Mouse (Mus musculus): ENCODE measurements at regions not wholly inside any gene's neighbourhood (a gene's known extent, or its start where the extent isn't known, plus 50 kb on each side); places are given as distances from the start of the nearest gene placed in this dataset.

DNA sequence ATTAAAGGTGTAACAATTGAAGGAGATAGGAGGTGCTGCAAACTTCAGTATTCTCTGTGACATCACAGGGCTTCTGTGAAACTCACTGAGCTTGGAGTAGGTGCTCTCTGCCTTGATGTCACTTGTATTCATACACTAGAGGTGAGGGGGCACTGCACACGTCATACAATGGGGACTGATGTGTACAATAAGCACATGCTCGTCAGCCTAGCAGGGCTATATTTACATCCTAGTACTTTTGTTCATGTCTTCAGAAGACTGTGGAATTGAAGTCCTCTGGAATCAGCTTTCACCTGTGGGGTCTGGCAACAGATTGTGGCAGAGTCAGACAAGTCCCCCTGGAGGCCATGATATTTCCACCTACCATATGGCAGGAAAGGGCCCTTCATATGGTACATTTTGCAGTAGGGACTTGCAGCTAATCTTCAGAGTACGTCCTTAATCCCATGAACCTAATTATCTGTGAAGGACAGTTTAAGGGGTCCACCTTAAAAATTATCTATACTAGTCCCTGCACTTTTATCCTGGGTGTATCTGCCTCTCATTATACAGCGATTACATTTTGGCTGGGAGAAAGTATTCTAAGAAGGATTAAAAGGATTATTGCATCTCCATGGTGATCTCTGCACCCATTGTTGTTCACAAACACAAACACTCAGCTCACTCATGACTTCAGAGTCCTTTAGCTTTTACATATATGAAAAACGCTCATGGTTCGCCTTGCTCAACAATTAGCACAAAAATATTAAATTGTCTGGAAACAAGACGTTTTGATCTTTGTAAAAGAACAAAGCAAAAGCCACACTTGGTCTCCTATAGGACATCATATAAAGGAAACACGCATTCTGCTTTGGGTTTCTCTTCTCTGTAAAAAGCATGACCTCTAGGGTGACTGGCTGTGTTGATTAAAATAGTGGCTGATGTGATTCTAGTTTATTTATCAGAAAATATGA is 324.1 kb upstream of the Itga1 start:
- no peak for DNase-seq

DNA sequence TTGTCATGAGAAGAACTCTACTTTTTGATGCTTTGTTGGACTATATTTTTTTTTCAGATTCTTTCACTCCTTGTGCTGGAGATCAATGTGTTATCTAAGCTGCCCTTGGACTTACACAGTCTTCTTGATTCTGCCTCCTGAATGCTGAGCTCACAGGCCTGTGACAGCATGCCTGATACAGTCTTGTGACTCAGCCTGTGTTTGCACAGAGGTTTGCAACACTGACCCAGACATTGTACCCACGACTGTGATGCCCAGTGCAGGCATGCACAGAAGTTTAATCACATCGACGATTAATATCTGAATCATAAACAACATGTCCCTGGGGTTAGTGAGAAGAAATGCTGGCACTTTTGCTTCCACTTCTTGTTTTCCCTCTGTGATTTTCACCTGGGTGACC is 322.0 kb upstream of the Itga1 start:
- DNase-seq = no peak

DNA sequence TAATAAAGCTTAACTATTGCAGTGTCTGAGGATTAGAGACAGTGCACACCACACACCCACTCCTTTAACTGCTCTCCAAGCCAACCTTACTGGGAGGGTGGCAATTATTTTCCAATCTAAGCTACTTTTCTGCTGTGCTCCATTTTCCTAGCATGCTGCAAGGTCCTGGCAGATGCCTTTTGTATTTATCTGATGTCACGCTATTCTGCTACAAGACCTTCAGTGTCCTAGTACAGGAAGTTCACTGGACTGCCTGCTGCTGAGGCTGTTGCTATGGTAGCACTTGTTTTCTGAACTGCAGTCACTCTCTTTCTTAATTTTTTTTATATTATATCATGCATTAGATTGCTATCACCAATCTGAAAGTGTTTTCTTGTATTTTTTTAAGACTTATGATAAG is 319.7 kb upstream of the Itga1 start:
- peak; percentile 12 for DNase-seq

DNA sequence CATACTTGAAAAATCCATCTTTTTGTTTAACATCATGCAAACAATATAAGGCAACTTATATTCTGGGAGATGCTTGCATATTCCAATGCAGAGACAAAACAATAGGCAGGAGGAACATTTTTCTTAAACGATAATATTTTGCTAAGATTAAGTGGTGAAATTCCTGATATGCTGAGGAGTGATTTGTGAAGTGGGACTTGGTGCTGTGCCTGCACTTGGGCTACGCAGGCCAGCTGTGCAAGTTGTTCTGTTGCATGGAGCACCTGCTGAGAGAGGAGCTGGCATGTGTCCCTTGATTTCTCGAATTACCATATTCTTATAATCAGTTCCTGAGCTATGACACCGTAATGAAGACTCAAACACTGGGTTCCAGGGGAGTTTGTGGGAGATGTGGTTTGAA is 316.1 kb upstream of the Itga1 start:
- DNase-seq = no peak

DNA sequence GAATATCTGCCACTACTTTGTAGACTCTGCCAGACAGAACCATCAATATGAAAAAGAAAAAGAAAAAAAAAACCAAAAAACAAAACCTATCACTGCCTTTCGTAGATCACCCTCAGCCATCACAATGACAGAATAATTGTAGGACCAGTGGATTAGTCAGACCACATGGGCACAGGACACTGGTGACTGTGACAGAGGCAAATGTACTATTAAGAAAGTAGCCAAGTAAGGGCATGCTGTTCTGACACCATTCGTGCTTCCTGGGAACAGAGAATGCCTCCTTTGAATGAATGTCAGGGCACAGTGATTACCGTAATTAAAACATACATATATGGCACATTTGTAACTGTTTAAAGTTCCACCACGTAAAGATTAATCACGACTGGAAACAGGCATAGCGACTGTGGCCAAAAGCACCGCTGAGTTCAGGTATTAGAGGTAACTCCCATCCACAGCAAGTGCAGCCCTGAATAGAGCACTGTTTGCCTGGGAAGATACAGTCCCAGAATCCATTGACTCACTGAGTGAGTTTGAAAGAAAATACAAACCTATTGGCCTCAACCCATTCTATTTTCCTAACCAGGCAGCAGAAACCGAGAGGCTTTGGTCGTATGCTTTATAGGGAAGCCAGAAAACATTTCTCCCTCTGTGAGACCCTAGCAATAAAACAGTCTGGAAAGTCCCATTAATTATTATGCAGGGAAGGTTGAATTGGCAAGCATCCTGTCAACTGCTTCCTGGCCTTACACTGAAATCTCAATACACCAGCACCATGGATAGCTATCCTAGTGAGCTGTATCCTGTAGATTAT is 312.2 kb upstream of the Itga1 start:
- no peak for DNase-seq

DNA sequence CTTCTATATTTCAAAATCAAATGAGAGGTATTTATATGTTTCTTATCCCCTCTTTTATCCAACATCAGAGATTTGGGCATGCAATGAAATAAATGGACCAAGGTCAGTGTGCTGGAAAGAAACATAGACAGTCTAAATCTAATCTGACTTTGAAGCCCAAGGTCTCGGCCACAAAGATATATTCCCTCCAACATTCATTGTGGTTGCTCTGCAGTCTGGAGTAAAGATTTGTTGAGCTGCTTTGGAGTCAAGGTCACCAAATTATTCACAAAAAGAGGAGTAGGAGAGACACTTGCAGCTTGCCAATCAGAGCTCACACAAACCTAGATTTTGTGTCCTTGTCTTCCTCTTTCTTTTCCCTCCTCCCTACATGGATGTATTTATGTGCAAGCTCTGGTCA is 304.2 kb upstream of the Itga1 start:
- no peak for DNase-seq

DNA sequence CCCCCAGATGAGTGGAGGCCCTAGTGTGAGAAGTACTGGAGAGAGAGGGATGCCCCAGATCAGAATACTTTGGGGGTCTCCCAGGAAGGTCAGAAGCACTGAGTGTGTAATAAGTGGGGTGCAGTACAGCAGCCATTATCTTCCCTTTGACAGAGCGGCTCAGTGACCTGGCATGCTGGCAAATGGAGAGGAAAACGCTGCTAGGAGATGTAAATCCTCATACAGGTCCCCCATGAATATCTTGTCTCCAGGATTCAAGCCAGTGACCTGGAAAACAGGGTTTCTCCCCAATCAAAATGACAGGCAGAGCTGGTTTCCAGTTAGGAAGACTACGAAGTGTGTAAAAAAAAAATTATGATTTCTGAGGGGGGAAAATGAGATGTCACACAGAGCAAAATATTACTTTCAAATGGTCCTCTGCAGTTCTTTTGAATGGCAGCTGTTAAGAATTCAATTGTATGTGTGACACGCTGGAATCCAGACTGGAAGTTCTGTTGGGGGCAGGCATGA is 299.0 kb upstream of the Itga1 start:
- DNase-seq = no peak

DNA sequence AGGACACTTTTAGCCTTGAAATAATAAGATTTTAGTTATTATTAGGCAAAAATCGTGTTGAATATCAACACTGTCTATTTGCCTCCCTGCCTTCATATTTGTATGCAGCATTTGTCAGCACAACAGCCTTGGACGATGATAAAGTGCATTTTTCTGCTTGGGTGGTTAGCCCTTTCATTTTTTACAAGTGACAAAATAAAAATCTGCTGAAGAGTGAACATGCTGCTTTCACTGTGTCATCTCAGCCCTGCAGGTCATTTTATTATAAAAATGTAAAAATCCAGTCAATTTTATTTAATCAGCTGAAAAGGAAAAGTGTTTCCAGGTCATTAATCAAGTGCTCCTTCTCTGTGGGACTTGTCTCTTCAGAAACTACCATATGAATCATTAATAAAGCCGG is 277.9 kb upstream of the Itga1 start:
- DNase-seq = no peak

DNA sequence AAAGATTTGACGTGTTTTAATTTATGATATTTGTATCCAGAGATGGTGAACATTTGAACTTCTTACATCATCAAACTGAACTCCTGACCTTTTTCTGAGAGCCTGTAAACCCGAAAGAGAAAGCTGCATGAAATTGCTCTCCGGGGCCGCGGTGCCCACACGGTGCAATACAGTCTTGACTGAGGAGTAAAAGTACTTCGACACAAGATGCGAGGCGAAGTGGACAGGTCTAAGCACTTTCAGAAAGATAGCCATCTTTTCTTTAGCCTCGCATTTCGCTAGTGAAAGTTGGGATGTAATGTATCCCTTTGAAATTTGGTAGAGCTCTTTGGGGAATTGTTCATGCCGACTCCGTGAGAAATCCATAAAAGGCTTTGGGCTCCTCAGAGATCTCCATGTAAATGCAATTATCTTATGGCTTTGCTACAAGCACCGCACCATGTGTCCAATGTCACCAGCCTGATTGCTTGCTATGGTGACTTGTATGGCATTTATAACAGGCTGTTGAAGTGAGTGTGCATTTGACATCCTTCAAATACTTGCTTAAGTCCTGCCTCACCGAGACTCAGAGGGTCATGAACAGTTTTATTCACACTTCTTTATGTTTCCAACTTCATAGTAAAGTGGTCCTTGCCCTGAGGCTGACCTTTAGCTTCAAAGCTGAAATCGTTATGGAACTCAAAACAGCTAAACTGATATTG is 274.6 kb upstream of the Itga1 start:
- DNase-seq = peak; percentile 18

DNA sequence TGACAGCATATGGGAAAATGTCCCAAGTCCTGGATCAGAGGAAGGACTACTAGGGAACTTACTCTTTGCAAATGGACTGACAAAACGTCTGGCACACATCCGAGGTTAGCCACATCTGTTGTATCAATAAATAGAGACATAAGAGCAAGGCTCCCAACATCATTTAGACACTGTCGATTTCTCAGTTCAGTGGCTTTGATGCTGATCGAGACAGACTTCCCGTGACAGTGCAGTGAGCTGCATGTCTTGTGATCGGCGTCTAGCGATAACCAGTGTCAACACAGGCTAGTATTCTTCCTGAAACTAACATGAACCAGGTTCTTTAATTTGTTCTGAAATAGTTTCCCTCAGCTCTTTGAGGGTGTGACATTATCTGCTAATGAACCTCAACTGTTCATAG is 259.7 kb upstream of the Itga1 start:
- no peak for DNase-seq

DNA sequence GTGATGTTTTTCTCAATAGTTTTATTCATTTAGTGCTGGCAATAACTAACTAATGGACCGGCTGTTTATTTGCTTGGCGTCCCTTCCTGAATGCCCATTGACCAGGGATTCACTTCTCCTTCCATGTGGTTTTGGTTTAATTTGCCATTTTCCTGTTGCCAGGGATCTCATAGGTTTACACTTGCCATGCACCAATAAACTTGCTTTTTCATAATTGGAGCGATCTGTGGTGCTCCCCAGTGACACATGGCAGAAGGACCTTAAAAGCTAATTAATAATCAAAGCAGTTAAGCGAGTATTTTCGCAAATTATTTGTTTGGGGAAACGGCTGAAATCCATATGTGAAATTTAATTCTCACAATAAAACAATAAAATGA is 245.2 kb upstream of the Itga1 start:
- DNase-seq = no peak

DNA sequence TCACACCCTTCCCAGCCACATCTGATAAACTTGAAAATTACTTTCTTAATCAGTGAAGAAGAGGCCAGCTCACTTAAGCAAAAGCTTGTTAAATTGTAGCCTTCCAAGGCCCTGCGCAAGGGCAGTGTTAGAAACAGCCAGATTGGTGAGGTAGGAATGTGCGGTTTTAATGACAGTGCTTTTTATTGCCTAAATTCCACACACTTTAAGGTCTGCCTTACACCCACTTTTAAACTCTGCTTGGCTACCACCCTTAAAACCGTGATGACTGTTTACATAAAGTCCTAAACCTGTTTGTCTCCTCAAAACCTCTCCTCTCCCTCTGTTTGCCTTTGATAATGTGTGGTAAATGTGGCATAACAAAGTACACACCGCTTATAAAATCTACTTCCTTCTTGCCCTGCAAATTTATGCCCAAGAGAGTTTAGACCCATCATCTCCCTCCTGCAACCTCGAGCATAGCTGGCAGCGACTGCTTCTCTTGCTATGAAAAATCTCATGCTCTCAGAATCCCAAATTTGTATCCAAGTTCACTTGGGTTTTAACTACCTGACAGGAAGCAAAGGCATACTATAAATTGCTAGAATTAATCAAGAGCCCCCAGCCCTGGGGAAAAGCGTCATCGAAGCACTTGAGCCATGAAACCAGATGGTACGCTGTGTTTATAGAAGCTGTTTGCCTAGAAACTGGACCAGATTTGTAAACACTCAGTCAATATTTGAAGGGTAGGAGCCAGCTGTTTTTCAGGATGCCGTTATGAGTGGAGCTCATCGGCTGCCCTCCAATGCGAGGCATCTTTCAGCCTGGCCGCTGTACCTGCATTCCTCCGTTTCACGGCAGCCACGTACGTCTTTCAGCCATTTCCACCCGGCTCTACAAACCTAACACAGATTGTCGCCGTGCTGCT is 244.6 kb upstream of the Itga1 start:
- DNase-seq = peak; percentile 20

DNA sequence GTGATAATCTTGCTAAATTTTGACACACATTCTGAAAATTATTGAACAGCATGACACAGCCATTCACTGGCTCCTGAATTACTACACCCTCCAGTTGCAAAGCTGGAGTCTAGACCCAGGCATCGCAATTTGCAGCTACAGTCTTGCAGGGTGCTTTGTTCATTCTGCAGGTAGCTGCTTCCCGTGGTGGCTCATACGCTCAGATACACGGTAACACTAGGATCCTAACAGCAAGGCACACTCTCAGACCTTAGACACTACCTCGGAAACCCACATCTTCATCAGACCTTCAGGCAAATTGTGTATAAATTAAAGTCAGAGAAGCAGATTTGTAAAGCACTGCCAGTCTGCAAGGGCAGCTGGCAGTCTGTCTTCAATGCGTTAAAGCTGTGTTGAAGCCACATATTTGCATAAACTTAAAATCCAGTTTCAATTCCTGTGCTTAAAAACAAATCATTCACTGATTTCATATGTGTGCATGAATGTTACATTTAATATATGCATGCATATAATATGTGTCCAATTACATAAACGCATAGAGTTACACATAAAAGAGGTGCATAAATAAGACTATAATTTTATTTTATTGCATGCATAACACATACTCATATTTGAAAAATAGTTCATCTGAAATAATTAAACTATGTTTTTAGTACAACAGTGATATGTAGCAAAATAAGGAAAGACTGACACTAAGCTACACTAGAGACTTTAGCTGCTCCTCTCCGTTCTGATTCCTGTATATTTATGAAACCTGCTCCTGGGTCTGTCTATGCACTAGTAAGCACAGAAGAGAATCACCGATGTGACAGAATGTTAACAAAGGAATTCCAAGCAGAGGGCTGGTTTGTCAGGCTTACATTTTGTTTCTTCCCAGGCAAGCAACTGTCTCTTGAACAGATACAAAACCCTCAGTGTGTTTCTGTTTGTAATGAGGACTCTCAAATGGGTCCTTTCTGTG is 227.5 kb upstream of the Itga1 start:
- no peak for DNase-seq

DNA sequence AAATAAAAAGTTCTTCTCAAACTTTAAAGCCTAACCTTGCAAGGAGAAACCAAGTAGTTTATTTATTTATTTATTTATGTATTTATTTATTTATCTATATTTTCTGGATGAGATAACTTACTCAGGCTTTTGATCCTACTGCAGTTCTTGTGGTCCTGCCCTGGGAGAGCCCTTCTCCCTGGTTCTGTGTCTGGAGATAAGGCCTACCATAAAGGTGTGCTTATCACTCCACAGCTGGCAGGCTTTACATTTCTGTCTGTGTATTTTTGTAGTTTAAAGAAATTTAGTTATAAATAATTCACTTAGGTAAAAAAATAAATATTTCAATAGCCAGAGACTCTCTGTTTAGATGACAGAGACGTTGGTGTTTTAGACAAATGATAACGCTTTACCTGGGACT is 224.5 kb upstream of the Itga1 start:
- no peak for DNase-seq

DNA sequence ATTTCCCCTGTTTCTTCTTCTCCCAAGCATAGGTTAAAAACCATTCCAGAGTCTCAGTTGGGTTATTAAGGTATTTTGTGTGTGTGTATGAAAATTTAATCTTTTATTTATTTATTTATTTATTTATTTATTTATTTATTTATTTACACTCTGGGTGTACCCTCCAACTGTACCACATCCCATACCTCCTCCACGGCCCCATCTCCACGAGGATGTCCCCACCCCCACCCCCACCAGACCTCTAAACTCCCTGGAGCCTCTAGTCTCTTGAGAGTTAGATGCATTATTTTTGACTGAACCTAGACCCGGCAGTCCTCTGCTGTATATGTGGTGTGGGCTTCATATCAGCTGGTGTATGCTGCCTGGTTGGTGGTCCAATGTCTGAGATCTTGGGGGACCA is 214.9 kb upstream of the Itga1 start:
- DNase-seq = no peak

DNA sequence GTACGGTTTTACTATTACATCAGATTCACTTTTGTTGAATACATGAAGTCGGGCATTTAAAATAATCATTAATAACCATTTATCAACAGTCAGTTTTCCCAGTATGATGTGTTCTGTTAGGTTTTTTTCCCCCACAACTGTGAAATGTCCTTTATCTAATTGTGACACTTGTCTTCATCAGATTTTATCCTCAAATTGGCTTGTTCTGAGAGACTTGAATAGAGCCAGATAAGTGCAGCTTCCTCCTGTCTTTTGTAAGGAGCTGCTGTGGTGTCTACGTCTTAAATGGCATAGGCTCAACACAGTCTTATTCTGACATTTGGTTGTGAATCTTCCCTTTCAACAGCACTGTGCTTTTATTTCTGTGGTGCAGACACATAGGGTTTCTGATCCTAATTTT is 206.8 kb upstream of the Itga1 start:
- DNase-seq = no peak

DNA sequence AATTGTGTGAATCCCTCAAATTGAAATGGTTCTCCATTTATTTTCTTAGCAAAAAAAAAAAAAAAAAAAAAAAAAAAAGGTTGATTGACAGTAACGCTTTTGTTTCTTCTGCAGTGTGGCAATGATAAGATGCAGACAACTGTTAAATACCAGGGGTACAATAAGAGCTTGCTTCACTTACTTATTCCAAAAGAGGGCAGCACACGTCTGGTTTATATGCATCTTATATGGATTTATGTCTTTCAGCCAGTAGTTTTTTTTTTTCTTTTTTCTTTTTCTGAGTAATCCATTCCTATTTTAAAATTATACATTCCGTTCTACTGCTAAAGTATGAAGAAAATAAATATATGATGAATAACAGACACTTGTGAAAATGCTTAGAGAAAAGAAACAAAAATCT is 185.6 kb upstream of the Itga1 start:
- DNase-seq = peak; percentile 68

DNA sequence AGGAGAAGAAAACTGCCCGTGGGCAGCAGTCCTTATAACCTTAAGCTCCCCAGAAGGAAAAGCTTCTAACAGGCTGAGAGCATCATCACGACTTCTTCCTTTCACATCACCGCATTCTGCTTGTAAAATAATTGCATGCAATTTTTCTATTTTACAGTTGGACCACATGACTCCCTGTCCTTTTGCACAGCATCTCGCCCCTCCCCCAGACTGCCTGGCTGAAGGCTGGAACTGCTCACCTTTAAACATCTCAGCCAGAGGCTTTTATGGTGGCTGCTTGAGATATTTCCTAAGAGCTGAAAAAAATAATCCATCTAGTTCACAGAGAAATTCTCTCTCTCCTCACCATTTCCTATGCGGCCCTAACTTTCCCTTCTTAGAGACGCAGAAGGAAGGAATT is 164.4 kb upstream of the Itga1 start:
- DNase-seq = peak; percentile 8

DNA sequence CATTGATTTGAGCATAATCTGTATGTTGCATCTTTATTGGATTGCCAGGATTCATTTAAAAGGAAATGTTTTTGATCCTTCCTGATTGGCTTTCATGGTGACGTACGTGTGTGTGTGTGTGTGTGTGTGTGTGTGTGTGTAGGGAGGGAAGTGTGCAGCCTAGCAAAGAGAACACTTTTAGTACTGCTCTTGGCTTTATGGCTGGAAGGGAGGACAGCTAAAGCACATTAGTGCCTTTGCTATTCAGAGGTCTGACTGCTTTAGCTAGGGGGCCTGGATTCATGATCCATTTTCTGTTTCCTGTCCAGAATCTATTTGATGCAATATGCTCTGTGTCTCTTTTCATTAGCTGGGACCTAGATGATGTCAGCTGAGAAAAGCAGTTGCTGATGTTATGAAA is 155.6 kb upstream of the Itga1 start:
- DNase-seq = no peak

DNA sequence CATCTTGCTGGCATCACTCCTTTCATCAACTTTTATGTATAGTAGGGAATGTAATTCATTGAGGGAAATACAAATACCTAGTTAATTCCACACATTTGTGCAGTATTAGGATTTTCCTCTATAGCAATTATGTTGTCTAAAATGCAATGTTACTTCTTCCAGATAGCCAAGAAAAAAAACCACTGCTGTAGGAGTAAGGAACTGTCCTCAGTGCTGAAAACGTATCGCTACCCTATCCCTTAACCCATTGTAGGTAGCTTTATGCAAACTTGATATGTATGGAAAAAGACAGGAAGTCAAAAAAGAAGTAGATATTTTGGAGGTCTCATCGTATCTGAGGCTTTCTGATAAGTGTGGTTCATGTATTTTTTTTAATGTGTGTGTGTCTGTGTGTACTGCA is 150.8 kb upstream of the Itga1 start:
- peak; percentile 54 for DNase-seq

DNA sequence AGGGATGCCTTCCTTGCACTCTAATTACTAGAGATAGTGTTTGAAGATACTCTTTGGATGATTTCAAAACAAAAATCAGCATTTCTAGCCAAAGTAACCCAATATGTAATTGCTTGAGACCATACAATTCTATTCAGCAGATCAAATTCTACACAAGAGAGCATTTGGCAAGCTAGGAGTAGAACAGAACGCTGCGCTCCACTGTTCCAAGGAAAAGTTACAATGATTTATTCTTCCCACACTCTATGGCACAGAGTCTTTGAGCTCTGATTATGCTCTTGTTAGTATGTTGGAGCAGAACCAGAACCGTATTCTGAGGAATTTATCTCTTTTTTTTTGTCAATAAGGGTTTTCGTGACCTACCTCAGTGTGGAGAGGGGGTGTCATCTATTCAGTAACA is 130.2 kb upstream of the Itga1 start:
- DNase-seq = no peak
